Mouse (Mus musculus): ENCODE results near the gene Entr1.

- no peak for TF ChIP-seq GATA1 (IDR thresholded peaks at IDR 0.05; ENCODE audit: low read length)
- TF ChIP-seq TAL1 (IDR thresholded peaks at IDR 0.05; ENCODE audit: low read length): no peak
Measured at GRCm38 (mm10) chr2:26359983-26360382, 29.1 kb downstream of the Entr1 start.

All from erythroblast, embryonic 14.5 days (primary cell).